Mouse (Mus musculus) adrenal gland, adult 18-20 months (tissue): ENCODE results near the gene Zscan5b. TPM values are rescaled to one million over a fixed set of nuclear protein-coding genes. Genes with fewer than 3 reads are reported as not detected.
"Not testable (repeated sequence)": the region's sequence is repeated elsewhere in the genome, so short reads cannot be mapped to it uniquely, and the experiment has no call there.

Experiments used
- DNase-seq, 2 experiments: peaks; one replicate each; pipeline ENCODE4 v3.0.0; 2021 to 2022; ENCODE audit warnings: low spot score in 2 of 2
- long read RNA-seq, 2 experiments: library from polyadenylated mRNA; stranded (forward); transcript quantifications; one replicate each; pipeline ENCODE4 v2.0.0; 2021
- total RNA-seq, 2 experiments: library from RNA; stranded (reverse); gene quantifications; 1 replicate in 1 of 2; 2 replicates in 1 of 2; pipeline ENCODE4 v1.2.3; 2021

The Zscan5b gene
- total RNA-seq, result not detected
- long read RNA-seq, experiment 1, result 0 reads
- long read RNA-seq, experiment 2, result 0 reads

GRCm38 (mm10) chr7:6221978-6222377 lies at the start of gene Zscan5b:
Zscan5b (plus strand) TSS chr7:6222278.
- DNase-seq, result no peak

GRCm38 (mm10) chr7:6172674-6173244 lies 49.3 kb upstream of the Zscan5b start:
- DNase-seq, result no peak

GRCm38 (mm10) chr7:6173872-6174271 lies 48.2 kb upstream of the Zscan5b start:
- no peak for DNase-seq

GRCm38 (mm10) chr7:6174365-6174987 lies 47.6 kb upstream of the Zscan5b start:
- DNase-seq, result not testable (repeated sequence)

- no peak for DNase-seq
These were observed 43.1 kb upstream of the Zscan5b start for GRCm38 (mm10) chr7:6179013-6179412.

- DNase-seq, result no peak
These were observed 39.2 kb upstream of the Zscan5b start for GRCm38 (mm10) chr7:6182882-6183281.

- DNase-seq, result no peak
These were observed 38.3 kb upstream of the Zscan5b start for GRCm38 (mm10) chr7:6183802-6184201.

GRCm38 (mm10) chr7:6184521-6184920 lies 37.6 kb upstream of the Zscan5b start:
- DNase-seq, result no peak

GRCm38 (mm10) chr7:6185391-6185790 lies 36.7 kb upstream of the Zscan5b start:
- DNase-seq, result no peak

- no peak for DNase-seq
These were observed 35.9 kb upstream of the Zscan5b start for GRCm38 (mm10) chr7:6186176-6186575.

GRCm38 (mm10) chr7:6186756-6187155 lies 35.3 kb upstream of the Zscan5b start:
- no peak for DNase-seq

- no peak for DNase-seq
These were observed 32.5 kb upstream of the Zscan5b start for GRCm38 (mm10) chr7:6189542-6189941.

GRCm38 (mm10) chr7:6191376-6191775 lies 30.7 kb upstream of the Zscan5b start:
- DNase-seq, result peak; percentile 75 to 82

GRCm38 (mm10) chr7:6194129-6194528 lies 27.9 kb upstream of the Zscan5b start:
- DNase-seq, result peak; percentile 59 to 62

- DNase-seq, result no peak
These were observed 26.3 kb upstream of the Zscan5b start for GRCm38 (mm10) chr7:6195777-6196176.

GRCm38 (mm10) chr7:6196790-6197189 lies 25.3 kb upstream of the Zscan5b start, which contains the start of gene Galp:
Galp (plus strand) TSS chr7:6197090.
- no peak for DNase-seq

GRCm38 (mm10) chr7:6204200-6204599 lies 17.9 kb upstream of the Zscan5b start:
- DNase-seq, result no peak

- DNase-seq, result peak; percentile 41 to 53
These were observed 8.9 kb upstream of the Zscan5b start for GRCm38 (mm10) chr7:6213144-6213543.

GRCm38 (mm10) chr7:6214691-6215090 lies 7.4 kb upstream of the Zscan5b start:
- not testable (repeated sequence) for DNase-seq

- no peak for DNase-seq
These were observed 1.9 kb upstream of the Zscan5b start for GRCm38 (mm10) chr7:6220147-6220546.

- peak in 1 of 2 experiments; percentile 16 for DNase-seq
These were observed 6.4 kb downstream of the Zscan5b start for GRCm38 (mm10) chr7:6228491-6228890.

- DNase-seq, result no peak
These were observed 17.7 kb downstream of the Zscan5b start for GRCm38 (mm10) chr7:6239787-6240186.
